12 mouse cellular contexts compared by ENCODE assay signal in the genomic region with DNA sequence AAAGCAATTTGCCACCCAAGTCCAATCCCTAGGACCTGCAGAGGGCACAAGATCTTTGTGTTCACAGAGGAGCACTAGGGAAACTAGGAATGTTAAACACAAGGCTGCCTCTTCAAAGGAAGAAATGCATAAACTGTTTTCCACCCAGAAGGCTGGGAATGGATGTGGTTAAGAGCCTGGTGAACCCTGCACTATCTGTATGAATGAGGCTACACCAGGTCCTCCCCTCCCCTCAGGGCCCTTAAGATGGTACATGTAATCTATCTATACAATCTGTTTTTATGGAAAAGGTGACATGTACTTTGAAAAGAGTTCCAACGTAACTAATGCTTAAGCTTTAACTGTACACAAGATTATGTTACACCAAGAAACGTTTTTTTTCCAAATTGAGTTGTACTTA.
"Had no signal": no experiment of that assay in that cellular context is flagged by ENCODE, and none has a peak within 500 bp of the region (broad histone marks: within the 10 kb centered on the region; RNA-seq: fewer than 3 reads in every experiment).

No protein-coding gene starts in this region.

- H3K4me3 ChIP-seq: limb, embryonic 13.5 days; midbrain, embryonic 10.5 days; myocyte; neural tube, embryonic 15.5 days had no signal

- DNase-seq: kidney, adult 8-10 months; kidney, postnatal 36 days; left cerebral cortex, postnatal 4 days; lung, adult 18-20 months; midbrain, embryonic 14.5 days; thymus, postnatal 36 days had no signal

- H3K36me3 ChIP-seq: limb, embryonic 13.5 days; neural tube, embryonic 15.5 days had no signal

- H3K27ac ChIP-seq: kidney, postnatal 0 days; limb, embryonic 13.5 days; liver, embryonic 14.5 days; midbrain, embryonic 10.5 days; neural tube, embryonic 15.5 days had no signal

- H3K9me3 ChIP-seq: limb, embryonic 13.5 days; midbrain, embryonic 10.5 days; neural tube, embryonic 15.5 days had no signal

- H3K9ac ChIP-seq: limb, embryonic 13.5 days; liver, embryonic 14.5 days; neural tube, embryonic 15.5 days had no signal

- H3K4me2 ChIP-seq: limb, embryonic 13.5 days; neural tube, embryonic 15.5 days had no signal

- H3K27me3 ChIP-seq: limb, embryonic 13.5 days; neural tube, embryonic 15.5 days had no signal
